Mouse (Mus musculus) cerebellum, adult 11 months (tissue): ENCODE results near the gene Jmjd8.

ENCODE experiments used
- DNase-seq: peaks from one replicate; pipeline ENCODE4 v3.0.0; 2022

Gene Jmjd8

DNA sequence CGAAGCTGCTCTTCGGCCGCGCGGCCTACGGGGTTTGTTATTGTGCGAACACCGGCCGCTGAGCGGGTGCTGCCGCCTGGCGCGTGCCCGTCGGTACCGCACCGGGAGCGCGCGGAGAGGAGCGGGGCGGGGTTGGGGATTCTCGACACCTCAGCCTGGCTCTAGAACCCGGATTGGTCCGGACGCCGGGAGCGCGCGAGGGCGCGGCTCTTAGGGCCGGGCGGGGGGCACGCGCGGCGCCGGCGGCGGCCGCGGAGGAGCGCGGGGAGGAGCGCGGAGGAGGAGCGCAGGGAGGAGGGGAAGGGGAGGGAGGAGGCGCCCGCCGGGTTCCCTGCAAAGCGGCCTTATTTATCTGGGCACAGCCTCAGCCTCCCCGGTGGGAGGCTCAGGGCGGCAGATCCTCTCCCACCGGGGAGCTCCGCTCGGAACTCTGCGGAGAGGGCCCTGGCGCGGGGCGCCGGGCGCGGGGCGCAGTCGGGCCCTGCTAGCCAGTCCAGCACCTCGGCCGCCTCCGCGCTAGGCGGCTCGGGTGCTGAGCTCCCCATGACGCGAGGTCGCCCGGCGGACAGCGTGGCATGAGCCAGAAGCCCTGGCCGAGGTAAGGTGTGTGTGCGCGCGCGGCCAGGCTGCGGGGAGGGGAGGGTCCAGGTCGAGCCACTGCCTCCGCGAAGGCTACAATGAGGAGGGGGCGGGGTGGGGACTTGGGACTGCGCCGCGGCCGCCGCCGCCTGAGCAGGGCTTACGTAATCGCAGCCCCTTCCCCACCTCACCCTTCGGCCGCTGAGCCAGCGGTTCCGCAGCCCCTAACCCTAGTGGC is 19.7 kb upstream of the Jmjd8 start, which contains the start of gene Fbxl16:
TSS of gene Fbxl16 (plus strand) at position 297 of the 817 bp plus-strand sequence.
- peak; percentile 95 for DNase-seq

DNA sequence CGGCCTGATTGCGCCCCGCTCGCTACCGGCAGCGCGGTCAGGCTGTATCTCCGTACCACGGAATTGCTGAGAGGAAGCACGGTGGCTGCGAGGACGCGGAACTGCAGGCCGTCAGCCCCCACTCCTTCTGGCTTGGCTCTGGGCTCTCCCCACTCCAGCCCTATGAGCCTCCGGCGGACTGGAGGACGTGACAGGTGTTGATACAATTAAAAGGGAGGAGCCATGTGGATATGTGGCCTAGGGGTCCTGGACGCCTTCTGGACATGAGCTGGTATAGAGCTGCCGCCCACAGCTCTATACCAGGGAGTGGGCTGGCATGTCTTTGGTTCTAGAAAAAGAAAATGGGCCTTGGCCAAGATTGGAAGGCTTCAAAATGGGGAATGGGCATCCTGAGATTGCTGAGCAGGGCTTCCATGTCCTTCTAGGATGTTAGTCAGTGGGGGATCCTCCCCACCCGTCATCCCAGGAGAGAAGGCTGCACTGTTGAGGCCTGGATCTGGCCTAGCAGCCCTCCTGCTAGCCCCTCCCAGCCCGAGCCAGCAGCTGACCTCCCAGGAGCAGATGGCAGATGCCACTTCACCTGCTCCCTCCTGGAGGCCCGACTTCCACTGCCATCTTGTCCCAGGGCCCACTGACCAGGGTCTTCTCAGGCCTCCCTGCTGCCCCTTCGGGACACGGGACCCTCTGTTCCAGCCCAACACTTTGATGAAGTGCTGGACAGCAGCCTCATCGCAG is 18.9 kb upstream of the Jmjd8 start:
- peak; percentile 76 for DNase-seq

DNA sequence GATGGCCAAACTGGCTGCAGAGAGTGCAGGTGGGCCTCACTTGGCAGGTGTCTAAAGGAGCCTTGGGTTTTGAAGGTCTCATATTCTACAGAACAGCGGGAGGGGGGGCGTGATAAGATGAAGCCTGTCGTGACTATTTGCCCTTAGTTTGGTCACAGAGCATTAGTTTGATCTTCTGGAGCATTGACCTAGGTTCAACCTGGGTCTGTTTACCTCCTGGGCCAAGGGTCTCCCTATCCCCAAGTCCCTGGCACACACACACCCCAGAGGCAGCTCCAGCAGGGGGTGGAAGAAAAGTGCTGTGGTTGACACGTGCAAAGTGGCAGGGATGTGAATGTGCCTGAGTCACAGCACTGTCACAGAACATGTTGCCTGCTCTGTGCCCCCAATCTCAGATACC is 17.8 kb upstream of the Jmjd8 start:
- DNase-seq, result no peak

GRCm38 (mm10) chr17:25813471-25813870 is 15.2 kb upstream of the Jmjd8 start:
- DNase-seq, result peak; percentile 53

GRCm38 (mm10) chr17:25817662-25818061 is 11.0 kb upstream of the Jmjd8 start:
- no peak for DNase-seq

DNA sequence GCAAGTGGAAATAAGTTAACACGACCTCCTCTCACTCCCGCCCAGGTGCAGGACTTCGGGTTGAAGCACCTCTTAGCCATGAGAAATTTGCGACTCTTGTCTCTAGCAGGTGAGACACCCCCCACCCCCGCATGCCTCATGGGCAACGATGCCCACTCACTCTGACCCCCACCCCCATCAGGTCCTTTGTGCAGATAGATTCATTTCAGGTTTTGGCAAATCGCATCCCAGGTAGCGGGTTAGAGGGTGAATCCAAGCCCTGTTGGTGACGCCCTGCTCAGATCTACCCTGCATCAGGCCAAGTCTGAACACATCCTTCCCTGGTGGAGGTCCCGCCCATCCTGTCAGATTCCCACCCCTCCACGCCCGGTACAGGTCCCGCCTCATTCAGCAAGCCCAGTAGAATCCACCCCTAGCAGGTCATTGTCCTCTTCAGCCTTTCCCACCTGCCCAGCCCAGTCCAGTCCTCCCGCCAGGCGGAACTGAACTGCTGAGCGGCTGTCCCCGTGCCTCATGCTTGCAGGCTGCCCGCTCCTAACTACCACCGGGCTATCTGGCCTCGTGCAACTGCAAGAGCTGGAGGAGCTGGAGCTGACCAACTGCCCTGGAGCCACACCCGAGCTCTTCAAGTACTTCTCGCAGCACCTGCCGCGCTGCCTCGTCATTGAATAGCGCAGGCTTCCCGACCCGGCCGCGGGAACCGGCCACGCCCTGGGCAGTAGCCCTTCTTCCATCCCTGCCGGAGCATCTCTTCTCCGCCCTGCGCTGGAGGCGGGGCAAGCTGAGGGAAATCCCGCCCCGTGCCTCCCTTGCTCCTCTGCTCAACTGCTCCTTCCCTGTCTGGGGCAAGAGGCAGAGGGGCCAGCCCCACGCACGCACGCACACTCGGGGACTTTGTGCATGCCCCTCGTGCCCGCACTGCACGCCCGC is 9.6 kb upstream of the Jmjd8 start:
- DNase-seq, result no peak

GRCm38 (mm10) chr17:25823452-25823851 is 5.2 kb upstream of the Jmjd8 start, which contains the start of gene Wdr24:
Wdr24 (plus strand) TSS chr17:25823627.
- DNase-seq, result peak; percentile 80

DNA sequence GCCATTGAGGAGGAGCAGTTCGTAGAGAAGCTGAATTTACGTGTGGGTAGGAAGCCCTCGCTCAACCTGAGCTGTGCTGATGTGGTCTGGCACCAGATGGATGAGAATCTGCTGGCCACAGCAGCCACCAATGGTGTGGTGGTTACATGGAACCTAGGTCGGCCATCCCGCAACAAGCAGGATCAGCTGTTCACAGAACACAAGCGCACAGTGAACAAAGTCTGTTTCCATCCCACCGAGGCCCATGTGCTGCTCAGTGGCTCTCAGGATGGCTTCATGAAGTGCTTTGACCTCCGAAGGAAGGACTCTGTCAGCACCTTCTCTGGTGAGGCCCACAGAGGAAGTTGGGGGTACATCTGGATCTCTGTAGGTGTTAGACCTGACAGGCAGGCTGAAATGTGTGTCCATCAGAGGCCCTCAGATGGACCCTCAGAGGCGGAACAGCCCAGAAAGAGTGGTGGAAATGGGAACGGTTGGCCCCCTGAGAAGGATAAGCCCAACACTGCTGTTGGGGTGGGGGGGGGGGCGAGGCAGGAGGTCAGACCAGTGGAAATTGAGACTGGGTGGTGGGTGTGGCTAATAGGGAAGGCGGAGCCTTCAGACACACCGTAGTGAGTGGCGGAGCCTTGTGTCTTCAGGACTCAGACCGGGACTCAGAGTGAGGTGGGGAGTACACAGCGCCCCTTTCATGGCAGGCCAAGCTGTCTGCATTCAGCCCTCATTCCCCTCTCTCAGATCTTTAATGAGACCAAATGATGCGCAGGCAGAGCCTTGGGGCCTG is 4.1 kb upstream of the Jmjd8 start:
- DNase-seq, result no peak

- DNase-seq, result no peak
Observed at GRCm38 (mm10) chr17:25825311-25825710, 3.4 kb upstream of the Jmjd8 start.

DNA sequence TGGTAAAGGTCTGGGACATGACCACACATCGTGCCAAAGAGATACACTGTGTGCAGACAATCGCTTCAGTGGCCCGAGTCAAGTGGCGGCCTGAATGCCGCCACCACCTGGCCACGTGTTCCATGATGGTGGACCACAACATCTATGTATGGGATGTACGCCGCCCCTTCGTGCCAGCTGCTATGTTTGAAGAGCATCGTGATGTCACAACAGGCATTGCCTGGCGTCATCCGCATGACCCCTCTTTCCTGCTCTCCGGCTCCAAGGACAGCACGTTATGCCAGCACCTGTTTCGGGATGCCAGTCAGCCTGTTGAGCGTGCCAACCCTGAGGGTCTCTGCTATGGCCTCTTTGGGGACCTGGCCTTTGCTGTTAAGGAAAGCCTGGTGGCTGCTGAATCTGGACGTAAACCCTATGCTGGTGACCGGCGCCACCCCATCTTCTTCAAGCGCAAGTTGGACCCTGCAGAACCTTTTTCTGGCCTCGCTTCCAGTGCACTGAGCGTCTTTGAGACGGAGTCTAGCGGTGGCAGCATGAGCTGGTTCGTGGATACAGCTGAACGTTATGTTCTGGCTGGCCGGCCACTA is 2.6 kb upstream of the Jmjd8 start:
- DNase-seq, result no peak

GRCm38 (mm10) chr17:25827011-25827410 is 1.7 kb upstream of the Jmjd8 start:
- no peak for DNase-seq

DNA sequence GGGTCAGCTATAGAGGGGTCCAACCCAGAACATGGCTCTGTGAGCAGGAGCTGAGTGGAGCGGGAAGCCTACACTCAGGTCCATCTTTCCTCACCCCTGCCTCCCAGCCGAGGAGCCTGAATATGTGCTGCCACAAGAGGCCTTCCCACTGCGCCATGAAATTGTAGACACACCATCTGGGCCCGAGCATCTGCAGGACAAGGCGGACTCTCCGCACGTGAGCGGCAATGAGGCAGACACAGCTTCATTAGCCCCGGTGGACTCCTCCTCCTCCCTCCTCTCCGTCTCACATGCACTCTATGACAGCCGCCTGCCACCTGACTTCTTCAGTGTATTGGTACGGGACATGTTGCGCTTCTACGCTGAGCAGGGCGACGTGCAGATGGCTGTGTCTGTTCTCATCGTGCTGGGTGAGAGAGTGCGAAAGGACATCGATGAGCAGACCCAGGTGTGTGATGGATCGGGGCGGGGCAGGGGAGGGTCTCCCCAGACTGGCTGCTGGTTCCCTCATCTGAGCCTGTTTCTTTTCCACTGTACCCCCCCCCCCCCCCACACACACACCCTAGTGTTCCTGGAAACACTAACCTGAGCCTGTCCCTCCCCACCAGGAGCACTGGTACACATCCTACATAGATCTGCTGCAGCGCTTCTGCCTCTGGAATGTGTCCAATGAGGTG is 983 bp upstream of the Jmjd8 start:
- no peak for DNase-seq

DNA sequence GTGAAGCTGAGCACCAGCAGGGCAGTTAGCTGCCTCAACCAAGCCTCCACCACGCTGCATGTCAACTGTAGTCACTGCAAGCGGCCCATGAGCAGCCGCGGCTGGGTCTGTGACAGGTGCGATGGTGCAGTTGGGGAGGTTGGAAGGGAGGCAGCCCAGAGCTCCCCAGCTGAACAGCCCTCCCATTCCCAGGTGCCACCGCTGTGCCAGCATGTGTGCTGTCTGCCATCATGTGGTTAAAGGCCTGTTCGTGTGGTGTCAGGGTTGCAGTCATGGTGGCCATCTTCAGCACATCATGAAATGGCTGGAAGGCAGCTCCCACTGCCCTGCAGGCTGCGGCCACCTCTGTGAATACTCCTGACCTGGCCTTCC is 458 bp upstream of the Jmjd8 start:
- DNase-seq, result no peak

DNA sequence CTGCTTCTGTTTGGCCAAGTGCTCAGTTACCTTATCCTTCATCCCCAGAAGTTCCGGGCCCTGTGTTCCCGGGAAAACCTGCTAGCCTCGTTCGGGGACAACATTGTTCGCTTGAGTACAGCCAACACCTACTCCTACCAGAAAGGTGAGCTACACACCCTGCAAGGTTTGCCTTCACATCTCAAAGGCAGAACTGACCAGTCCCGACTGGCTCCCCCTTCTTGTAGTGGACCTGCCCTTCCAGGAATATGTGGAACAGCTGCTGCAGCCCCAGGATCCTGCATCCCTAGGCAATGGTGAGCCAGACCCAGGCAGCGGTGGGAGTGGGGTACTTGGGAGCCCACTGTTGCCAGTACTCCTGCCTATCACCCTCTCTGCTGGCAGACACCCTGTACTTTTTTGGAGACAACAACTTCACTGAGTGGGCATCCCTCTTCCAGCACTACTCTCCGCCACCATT is 921 bp downstream of the Jmjd8 start:
- DNase-seq, result no peak

DNA sequence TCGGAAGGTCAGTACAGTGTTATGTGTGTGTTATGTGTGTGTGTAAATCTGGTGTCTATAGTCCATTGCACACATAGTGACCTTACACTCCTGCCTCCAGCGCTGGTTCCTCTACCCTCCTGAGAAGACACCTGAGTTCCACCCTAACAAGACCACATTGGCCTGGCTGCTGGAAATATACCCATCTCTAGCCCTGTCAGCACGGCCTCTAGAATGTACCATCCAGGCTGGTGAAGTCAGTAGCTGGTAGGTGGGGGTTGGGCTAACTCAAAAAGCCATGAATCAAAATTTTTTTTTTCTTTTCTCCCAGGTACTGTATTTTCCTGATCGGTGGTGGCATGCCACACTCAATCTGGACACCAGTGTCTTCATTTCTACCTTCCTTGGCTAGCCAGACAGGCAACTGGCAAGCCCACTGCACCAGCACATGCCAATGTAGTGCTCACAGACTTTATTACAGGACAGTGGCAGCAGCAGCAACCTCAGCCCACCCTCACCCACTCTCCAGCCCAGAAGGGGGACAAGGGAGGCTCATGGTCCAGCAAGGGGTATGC is 1.6 kb downstream of the Jmjd8 start:
- no peak for DNase-seq

GRCm38 (mm10) chr17:25830806-25831431 is 2.3 kb downstream of the Jmjd8 start:
- no peak for DNase-seq

DNA sequence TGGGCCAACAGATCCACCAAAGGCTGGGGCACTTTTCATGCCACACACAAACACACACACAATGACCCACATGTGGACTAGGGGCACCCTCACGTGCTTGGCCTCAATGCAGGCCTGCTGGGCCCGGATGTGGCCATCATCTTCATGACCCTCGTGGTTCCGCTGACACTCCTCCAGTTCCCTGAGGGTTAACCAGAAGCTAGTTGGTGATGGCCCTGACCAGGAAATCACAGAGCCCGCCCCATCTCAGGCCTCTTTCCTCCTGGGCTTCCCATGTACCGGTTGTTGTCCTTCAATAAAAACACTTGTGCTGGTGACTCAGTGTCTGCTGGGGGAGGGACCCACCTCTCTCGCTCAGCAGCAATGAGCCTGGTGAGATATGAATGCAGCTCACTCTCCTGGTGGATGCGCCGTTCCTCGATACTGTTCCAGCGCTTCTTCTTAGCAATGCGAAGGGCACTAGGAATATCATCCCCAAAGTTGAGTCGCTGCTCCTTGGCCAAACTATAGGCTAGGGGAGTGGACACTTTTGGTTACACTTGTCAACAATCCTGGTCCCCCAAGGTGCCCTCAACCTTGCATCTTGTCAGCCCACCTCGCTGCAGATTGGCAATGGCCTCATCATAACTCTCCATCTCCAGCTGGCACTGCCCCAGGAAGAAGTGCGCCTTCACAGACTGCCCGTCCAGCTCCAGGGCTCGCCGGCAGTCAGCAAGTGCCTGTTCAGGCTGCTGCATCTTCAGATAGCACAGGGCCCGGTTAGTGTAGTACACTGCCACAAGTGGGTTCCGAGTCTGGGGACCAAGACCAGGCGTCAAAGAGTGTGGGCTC is 3.0 kb downstream of the Jmjd8 start:
- DNase-seq, result no peak

- DNase-seq, result peak; percentile 99
Observed at GRCm38 (mm10) chr17:25832436-25833290, 4.0 kb downstream of the Jmjd8 start.
